Mouse (Mus musculus) heart, postnatal 10 days (tissue): ENCODE results near the gene Pacs2. TPM values are rescaled to one million over a fixed set of nuclear protein-coding genes. Genes with fewer than 3 reads are reported as not detected.

Source experiments
- DNase-seq, 2 experiments: peaks; one replicate each; pipeline ENCODE4 v3.0.0; 2021
- intact Hi-C: fragments of 180-260 bp; cut with DNase I; formaldehyde crosslinking; loops from one replicate; pipeline ENCODE4 v1.15.1; 2025
- microRNA-seq, 2 experiments: library from miRNA; unstranded; fragments of <30 nt; microRNA quantifications; one replicate each; pipeline ENCODE4 v1.2.0; 2022
- total RNA-seq, 2 experiments: library from RNA; stranded (reverse); gene quantifications; 2 replicates each; pipeline ENCODE4 v1.2.3; 2021

Pacs2 gene
- total RNA-seq, 2 experiments from 2014 or later = 29.3 to 30.4 TPM

- intact Hi-C loops = no loop called here
- DNase-seq = no peak
Observed at GRCm38 (mm10) chr12:113109801-113110200, 95.5 kb downstream of the Pacs2 start.

- no peak for DNase-seq
- intact Hi-C loops = no loop called here
Observed at GRCm38 (mm10) chr12:113114141-113114540, 99.8 kb downstream of the Pacs2 start.

- intact Hi-C loops = no loop called here
- DNase-seq = no peak
Observed at GRCm38 (mm10) chr12:113114856-113115538, 100.7 kb downstream of the Pacs2 start.

GRCm38 (mm10) chr12:113119516-113120410 lies 105.5 kb downstream of the Pacs2 start:
- DNase-seq = peak; percentile 90 to 93
- intact Hi-C loops = loop anchor here (1.0 kb wide), 1 partner anchor 37 kb away; the partner anchor contains the start of gene Tedc1

Small RNA genes within 50 kb of the gene (microRNA-seq; reads per million reads assigned to microRNA genes)
- 0 reads per million in 2 experiments for gene Gm44471

Other genes starting within 250 kb of the Pacs2 start
- gene Ahnak2, start 211.9 kb upstream of the Pacs2 start, total RNA-seq = 10 to 100 TPM; 13.6 to 17.4 TPM
- 1 to 10 TPM; 2.4 to 3.1 TPM for gene Clba1, start 205.6 kb upstream of the Pacs2 start, total RNA-seq
- 10 to 100 TPM; 13.7 to 16.6 TPM for gene Cdca4, start 185.1 kb upstream of the Pacs2 start, total RNA-seq
- gene Gpr132, start 146.3 kb upstream of the Pacs2 start, total RNA-seq = under 1 TPM; 0.17 to 0.19 TPM
- gene Jag2, start 84.7 kb upstream of the Pacs2 start, total RNA-seq = 10 to 100 TPM; 36.1 to 38.5 TPM
- 10 to 100 TPM; 11.7 to 11.8 TPM for gene Nudt14, start 72.4 kb upstream of the Pacs2 start, total RNA-seq
- 10 to 100 TPM; 22.9 to 24.5 TPM for gene Btbd6, start 38.0 kb upstream of the Pacs2 start, total RNA-seq
- gene Brf1, start 13.8 kb upstream of the Pacs2 start, total RNA-seq = 10 to 100 TPM; 29.3 to 35.8 TPM
- under 1 TPM in 1 of 2 experiments, not detected in 1; 0.41 TPM for gene Tex22, start 60.0 kb downstream of the Pacs2 start, total RNA-seq
- gene Mta1, start 83.8 kb downstream of the Pacs2 start, total RNA-seq = 10 to 100 TPM; 50.1 TPM
- gene Crip2, start 125.7 kb downstream of the Pacs2 start, total RNA-seq = 1,000 to 10,000 TPM; 1,259 to 1,405 TPM
- gene Crip1, start 131.8 kb downstream of the Pacs2 start, total RNA-seq = 100 to 1,000 TPM; 260 to 267 TPM
- 1 to 10 TPM; 2.5 to 2.8 TPM for gene Tedc1, start 141.9 kb downstream of the Pacs2 start, total RNA-seq
- under 1 TPM; 0.43 to 0.97 TPM for gene Tmem121, start 171.4 kb downstream of the Pacs2 start, total RNA-seq